Mouse (Mus musculus): ENCODE results near the gene Fnip2. TPM values are rescaled to one million over a fixed set of nuclear protein-coding genes. Genes with fewer than 3 reads are reported as not detected.

Fnip2 gene
- polyA plus RNA-seq, 1 experiment from 2014 or later: 3.3 TPM

DNA sequence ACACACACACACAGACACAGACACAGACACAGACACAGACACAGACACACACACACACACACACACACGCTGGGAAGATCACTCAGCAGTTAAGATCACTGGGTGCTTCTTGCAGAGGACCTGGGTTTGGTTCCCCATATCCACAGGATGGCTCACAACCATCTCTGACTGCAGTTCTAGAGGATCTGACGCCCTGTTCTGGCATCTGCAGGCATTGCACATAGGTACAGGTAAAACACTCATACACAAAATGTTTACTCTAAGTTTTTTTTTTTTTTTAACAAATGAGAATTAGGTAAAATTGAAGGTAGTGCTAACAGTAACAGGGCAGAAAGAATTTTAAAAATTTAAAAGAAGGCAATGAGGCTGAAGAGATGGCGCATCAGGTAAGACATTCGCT, 121.5 kb downstream of the Fnip2 start:
- ATAC-seq: no peak
- no peak for TF ChIP-seq CTCF (IDR thresholded peaks at IDR 0.05; ENCODE audit: low read depth)
- Histone ChIP-seq H3K27ac (ENCODE audit: low read depth, low read length) (no peak overlapping the region), H3K36me3 (ENCODE audit: control insufficient read depth, insufficient read depth) (no peaks in the 10 kb centered on the region), H3K27me3 (replicated peaks; ENCODE audit: control insufficient read depth, insufficient read depth, low read length) (no peaks in the 10 kb centered on the region), H3K4me3 (ENCODE audit: low read depth, low read length) (no peak overlapping the region), H3K4me2 (replicated peaks; ENCODE audit: low read depth) (no peak overlapping the region), H3K9me3 (ENCODE audit: control insufficient read depth) (no peaks in the 10 kb centered on the region), H3K9ac (ENCODE audit: low read depth, low read length) (no peak overlapping the region), H3K4me1 (replicated peaks; ENCODE audit: control insufficient read depth, insufficient read depth, low read length) (no peaks in the 10 kb centered on the region)
- WGBS: 87% methylated on average over 4 of the region's 4 CpGs

DNA sequence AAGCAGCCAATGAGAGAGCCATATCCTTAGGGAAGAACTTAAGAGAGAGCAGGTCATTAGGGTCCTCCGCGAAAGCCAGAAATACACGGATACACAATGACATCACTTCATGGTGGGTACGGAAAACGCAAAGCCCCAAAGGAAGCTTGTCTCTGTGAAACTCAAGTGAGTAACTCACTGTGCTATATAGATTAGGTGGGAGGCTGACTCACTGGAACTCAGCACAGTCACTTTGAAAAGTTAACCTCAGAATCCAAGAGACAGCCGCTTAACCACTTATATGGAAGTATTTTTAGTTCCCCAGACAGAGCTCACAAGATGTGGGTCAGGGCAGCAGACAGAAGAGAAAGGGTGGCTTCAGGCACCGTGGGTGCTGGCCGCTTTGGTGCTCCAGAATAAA, 122.6 kb downstream of the Fnip2 start:
- WGBS: 68% methylated on average over 8 of the region's 8 CpGs

DNA sequence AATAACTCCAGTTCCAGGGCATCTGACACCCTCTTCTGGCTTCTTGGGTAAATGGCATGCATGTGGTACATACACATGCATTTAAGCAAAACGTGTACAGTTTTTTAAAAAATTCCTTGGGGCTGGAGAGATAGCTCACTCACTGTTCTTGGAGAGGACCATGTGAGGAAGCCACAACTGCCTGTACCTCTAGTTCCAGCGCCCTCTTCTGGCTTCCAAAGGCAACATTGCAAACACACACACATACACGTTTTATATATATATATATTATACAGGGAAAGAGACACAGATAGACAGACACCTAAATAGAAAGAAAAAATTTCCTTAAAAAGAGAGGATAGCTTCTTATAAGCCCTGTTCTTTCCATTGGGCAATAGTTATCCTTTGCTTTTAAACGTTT, 123.7 kb downstream of the Fnip2 start:
- Histone ChIP-seq H3K9ac (ENCODE audit: low read depth, low read length) (no peak overlapping the region), H3K27ac (ENCODE audit: low read depth, low read length) (no peak overlapping the region), H3K27me3 (replicated peaks; ENCODE audit: control insufficient read depth, insufficient read depth, low read length) (no peaks in the 10 kb centered on the region), H3K4me3 (ENCODE audit: low read depth, low read length) (no peak overlapping the region), H3K4me2 (replicated peaks; ENCODE audit: low read depth) (no peak overlapping the region), H3K36me3 (ENCODE audit: control insufficient read depth, insufficient read depth) (no peaks in the 10 kb centered on the region), H3K9me3 (ENCODE audit: control insufficient read depth) (no peaks in the 10 kb centered on the region), H3K4me1 (replicated peaks; ENCODE audit: control insufficient read depth, insufficient read depth, low read length) (no peaks in the 10 kb centered on the region)
- no peak for ATAC-seq
- WGBS: 68% methylated on average over 4 of the region's 4 CpGs
- TF ChIP-seq CTCF (IDR thresholded peaks at IDR 0.05; ENCODE audit: low read depth): peak; percentile 13; the same call in 1 of the 2 replicates

More for the DNA sequence above, 122.6 kb downstream of the Fnip2 start:
- Histone ChIP-seq H3K4me2 (replicated peaks; ENCODE audit: low read depth) (no peak overlapping the region), H3K9me3 (ENCODE audit: control insufficient read depth) (no peaks in the 10 kb centered on the region), H3K27me3 (replicated peaks; ENCODE audit: control insufficient read depth, insufficient read depth, low read length) (no peaks in the 10 kb centered on the region), H3K4me3 (ENCODE audit: low read depth, low read length) (no peak overlapping the region), H3K27ac (ENCODE audit: low read depth, low read length) (no peak overlapping the region), H3K36me3 (ENCODE audit: control insufficient read depth, insufficient read depth) (no peaks in the 10 kb centered on the region), H3K4me1 (replicated peaks; ENCODE audit: control insufficient read depth, insufficient read depth, low read length) (no peaks in the 10 kb centered on the region), H3K9ac (ENCODE audit: low read depth, low read length) (no peak overlapping the region)
- no peak for ATAC-seq
- no peak for TF ChIP-seq CTCF (IDR thresholded peaks at IDR 0.05; ENCODE audit: low read depth)

DNA sequence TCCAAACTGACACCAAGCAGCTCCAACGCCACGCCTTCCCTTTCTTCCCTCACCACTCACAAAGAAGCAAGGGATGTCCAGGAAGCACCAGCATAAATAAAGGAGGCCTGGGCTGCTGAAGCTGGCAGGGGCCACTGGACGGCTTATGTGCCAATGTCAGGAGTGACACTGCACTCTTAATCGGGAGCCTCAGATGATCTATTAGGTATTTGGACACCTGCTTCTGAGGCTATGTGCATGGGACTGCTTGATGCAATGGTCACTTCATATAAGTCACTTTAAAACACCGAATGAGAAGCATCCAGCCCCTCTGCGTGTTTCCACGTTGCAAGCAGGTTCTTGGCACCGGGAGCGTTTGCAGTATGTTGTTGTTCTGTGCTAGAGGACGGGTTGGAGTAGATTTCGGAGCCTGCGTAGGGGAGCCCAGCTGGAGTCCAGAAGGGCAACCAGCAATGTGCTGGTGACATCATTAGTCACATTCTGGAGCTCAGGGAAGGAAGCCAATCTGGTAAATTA, 126.6 kb downstream of the Fnip2 start:
- no peaks in the 10 kb centered on the region for H3K36me3 ChIP-seq (ENCODE audit: control insufficient read depth, insufficient read depth)
- no peaks in the 10 kb centered on the region for H3K4me1 ChIP-seq (replicated peaks; ENCODE audit: control insufficient read depth, insufficient read depth, low read length)
- H3K4me3 ChIP-seq (ENCODE audit: low read depth, low read length): no peak overlapping the region
- WGBS: 66% methylated on average over 12 of the region's 12 CpGs
- TF ChIP-seq CTCF (IDR thresholded peaks at IDR 0.05; ENCODE audit: low read depth): no peak
- H3K27me3 ChIP-seq (replicated peaks; ENCODE audit: control insufficient read depth, insufficient read depth, low read length): no peaks in the 10 kb centered on the region
- H3K27ac ChIP-seq (ENCODE audit: low read depth, low read length): no peak overlapping the region
- H3K4me2 ChIP-seq (replicated peaks; ENCODE audit: low read depth): no peak overlapping the region
- H3K9ac ChIP-seq (ENCODE audit: low read depth, low read length): no peak overlapping the region
- H3K9me3 ChIP-seq (ENCODE audit: control insufficient read depth): no peaks in the 10 kb centered on the region
- ATAC-seq: no peak

DNA sequence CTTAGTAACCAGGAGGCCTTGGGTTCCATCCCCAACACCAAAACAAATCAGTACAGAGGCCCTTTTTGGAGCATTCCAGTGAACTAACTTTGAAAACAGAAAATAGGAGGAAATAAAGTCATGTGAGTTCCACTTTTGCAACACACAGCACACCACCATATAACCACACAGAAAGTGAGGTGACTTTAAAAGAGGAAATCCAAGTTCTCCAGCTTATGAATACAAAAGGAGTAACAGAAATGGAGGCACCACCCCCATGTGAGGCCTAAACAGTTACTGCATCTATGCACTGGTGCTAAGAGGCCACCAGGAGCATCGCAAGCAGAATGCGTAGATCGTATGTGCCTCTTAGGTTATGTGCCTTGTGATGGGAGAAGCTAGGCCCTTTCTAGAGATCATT, 129.3 kb downstream of the Fnip2 start:
- 90% methylated on average over 3 of the region's 3 CpGs for WGBS
- no peaks in the 10 kb centered on the region for H3K36me3 ChIP-seq (ENCODE audit: control insufficient read depth, insufficient read depth)
- no peak overlapping the region for H3K27ac ChIP-seq (ENCODE audit: low read depth, low read length)
- H3K4me2 ChIP-seq (replicated peaks; ENCODE audit: low read depth): no peak overlapping the region
- H3K9me3 ChIP-seq (ENCODE audit: control insufficient read depth): no peaks in the 10 kb centered on the region
- TF ChIP-seq CTCF (IDR thresholded peaks at IDR 0.05; ENCODE audit: low read depth): no peak
- no peaks in the 10 kb centered on the region for H3K27me3 ChIP-seq (replicated peaks; ENCODE audit: control insufficient read depth, insufficient read depth, low read length)
- H3K4me3 ChIP-seq (ENCODE audit: low read depth, low read length): no peak overlapping the region
- no peaks in the 10 kb centered on the region for H3K4me1 ChIP-seq (replicated peaks; ENCODE audit: control insufficient read depth, insufficient read depth, low read length)
- ATAC-seq: no peak
- H3K9ac ChIP-seq (ENCODE audit: low read depth, low read length): no peak overlapping the region

DNA sequence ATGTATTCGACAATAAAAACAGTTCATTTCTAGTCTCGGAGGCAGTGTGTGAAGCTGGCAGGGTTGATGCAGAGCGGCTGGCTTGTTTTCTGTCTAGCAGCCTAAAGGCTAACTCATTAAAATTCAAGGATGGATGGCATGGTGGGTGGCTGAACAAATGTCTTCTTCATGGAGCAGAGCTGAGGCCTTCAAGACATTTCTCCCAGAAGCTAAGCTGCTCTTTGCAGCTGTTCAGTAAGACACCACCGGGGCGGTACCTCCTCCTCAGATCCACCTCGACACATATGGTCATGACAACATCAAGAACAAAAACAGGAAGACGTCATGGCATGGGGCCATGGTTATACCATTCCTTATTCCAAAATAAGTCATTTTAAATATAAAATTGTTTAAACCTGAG, 131.4 kb downstream of the Fnip2 start:
- no peak for TF ChIP-seq CTCF (IDR thresholded peaks at IDR 0.05; ENCODE audit: low read depth)
- ATAC-seq: no peak
- H3K9ac ChIP-seq (ENCODE audit: low read depth, low read length): no peak overlapping the region
- no peaks in the 10 kb centered on the region for H3K36me3 ChIP-seq (ENCODE audit: control insufficient read depth, insufficient read depth)
- 89% methylated on average over 7 of the region's 7 CpGs for WGBS
- H3K4me2 ChIP-seq (replicated peaks; ENCODE audit: low read depth): no peak overlapping the region
- H3K4me1 ChIP-seq (replicated peaks; ENCODE audit: control insufficient read depth, insufficient read depth, low read length): no peaks in the 10 kb centered on the region
- H3K27me3 ChIP-seq (replicated peaks; ENCODE audit: control insufficient read depth, insufficient read depth, low read length): no peaks in the 10 kb centered on the region
- H3K9me3 ChIP-seq (ENCODE audit: control insufficient read depth): no peaks in the 10 kb centered on the region
- no peak overlapping the region for H3K4me3 ChIP-seq (ENCODE audit: low read depth, low read length)
- no peak overlapping the region for H3K27ac ChIP-seq (ENCODE audit: low read depth, low read length)

DNA sequence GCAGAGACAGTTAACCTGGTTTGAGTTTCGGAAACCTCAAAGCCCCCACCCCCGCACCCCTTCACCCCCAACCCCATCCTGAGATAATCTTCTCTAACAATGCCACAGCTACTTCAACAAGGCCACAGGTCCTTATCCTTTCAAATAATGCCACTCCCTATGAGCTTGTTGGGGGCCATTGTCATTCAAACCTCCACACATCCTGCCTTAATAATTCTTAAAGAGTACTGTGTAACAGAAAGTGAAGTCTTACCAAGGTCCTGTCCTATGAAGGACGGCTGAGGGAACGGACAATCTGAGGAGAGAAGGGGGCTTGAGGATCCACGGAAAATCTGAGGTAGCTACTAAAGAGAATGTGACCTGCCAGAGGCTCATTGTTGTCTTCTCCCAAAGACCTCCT, 132.6 kb downstream of the Fnip2 start:
- H3K27ac ChIP-seq (ENCODE audit: low read depth, low read length): no peak overlapping the region
- no peaks in the 10 kb centered on the region for H3K4me1 ChIP-seq (replicated peaks; ENCODE audit: control insufficient read depth, insufficient read depth, low read length)
- WGBS: 55% methylated on average over 5 of the region's 5 CpGs

More for the DNA sequence above, 132.6 kb downstream of the Fnip2 start:
- H3K27me3 ChIP-seq (replicated peaks; ENCODE audit: control insufficient read depth, insufficient read depth, low read length): no peaks in the 10 kb centered on the region
- no peaks in the 10 kb centered on the region for H3K9me3 ChIP-seq (ENCODE audit: control insufficient read depth)
- no peak overlapping the region for H3K4me3 ChIP-seq (ENCODE audit: low read depth, low read length)
- no peak for ATAC-seq
- TF ChIP-seq CTCF (IDR thresholded peaks at IDR 0.05; ENCODE audit: low read depth): no peak
- H3K4me2 ChIP-seq (replicated peaks; ENCODE audit: low read depth): no peak overlapping the region
- H3K9ac ChIP-seq (ENCODE audit: low read depth, low read length): no peak overlapping the region
- H3K36me3 ChIP-seq (ENCODE audit: control insufficient read depth, insufficient read depth): no peaks in the 10 kb centered on the region

Data from intestine, postnatal 0 days (tissue).